Mouse (Mus musculus) left cerebral cortex, postnatal 10 days (tissue): ENCODE data around the gene Sult1d1. TPM values are rescaled to one million over a fixed set of nuclear protein-coding genes. Genes with fewer than 3 reads are reported as not detected.
"Not testable (repeated sequence)": the region's sequence is repeated elsewhere in the genome, so short reads cannot be mapped to it uniquely, and the experiment has no call there.

Experiments
- DNase-seq, 2 experiments: peaks; one replicate each; pipeline ENCODE4 v3.0.0; 2021 to 2022; ENCODE audit warnings: low spot score in 2 of 2, mixed read lengths in 1 of 2; ENCODE audit errors: extremely low spot score in 1 of 2
- intact Hi-C: fragments of 180-260 bp; cut with DNase I; formaldehyde crosslinking; loops from one replicate; pipeline ENCODE4 v1.15.1; 2025
- total RNA-seq, 2 experiments: library from RNA; stranded (reverse); gene quantifications; 2 replicates each; pipeline ENCODE4 v1.2.3; 2021

Gene Sult1d1
- total RNA-seq = not detected

GRCm38 (mm10) chr5:87568845-87569244, at the start of gene Sult1d1:
TSS of gene Sult1d1 (minus strand) at chr5:87569027.
- intact Hi-C loops = no loop called here

DNA sequence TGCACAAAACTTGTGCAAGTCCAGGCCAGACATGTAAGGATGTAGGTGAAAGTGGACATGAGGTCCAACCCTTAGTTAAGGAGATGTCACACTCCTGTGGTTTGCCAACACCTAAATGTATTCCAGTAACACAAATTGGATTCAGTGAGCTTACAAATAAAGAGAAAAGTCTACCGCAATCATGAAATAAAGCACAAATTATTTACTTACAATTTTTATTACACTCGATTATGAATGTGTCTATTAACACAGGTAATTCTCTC, 46.2 kb upstream of the Sult1d1 start:
- DNase-seq = no peak

More at GRCm38 (mm10) chr5:87568845-87569244, at the start of gene Sult1d1:
- DNase-seq = no peak

GRCm38 (mm10) chr5:87614364-87615127, 45.7 kb upstream of the Sult1d1 start:
- DNase-seq = no peak
- intact Hi-C loops = no loop called here

More for the DNA sequence above, 46.2 kb upstream of the Sult1d1 start:
- intact Hi-C loops = no loop called here

DNA sequence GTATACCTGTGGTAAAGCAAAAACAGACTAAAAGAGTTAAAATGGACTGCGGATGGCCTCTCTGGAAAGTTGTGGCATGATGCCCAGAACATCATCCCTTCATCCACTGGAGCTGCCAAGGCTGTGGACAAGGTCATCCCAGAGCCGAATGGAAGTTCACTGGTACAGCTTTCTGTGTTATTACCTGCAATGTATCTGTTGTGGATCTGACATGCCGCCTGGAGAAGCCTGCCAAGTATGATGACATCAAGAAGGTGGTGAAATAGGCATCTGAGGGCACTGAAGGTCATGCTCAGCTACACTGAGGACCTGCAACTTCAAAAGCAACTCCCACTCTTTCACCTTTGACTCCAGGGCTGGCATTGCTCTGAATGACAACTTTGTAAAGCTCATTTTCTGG, 32.2 kb upstream of the Sult1d1 start:
- intact Hi-C loops = no loop called here

GRCm38 (mm10) chr5:87597891-87598290, 29.1 kb upstream of the Sult1d1 start:
- no peak for DNase-seq
- intact Hi-C loops = no loop called here

More for the DNA sequence above, 32.2 kb upstream of the Sult1d1 start:
- no peak for DNase-seq

GRCm38 (mm10) chr5:87591494-87591893, 22.7 kb upstream of the Sult1d1 start, which contains the start of gene Sult1e1:
TSS of gene Sult1e1 (minus strand) at chr5:87591594.
- DNase-seq = no peak
- intact Hi-C loops = no loop called here

GRCm38 (mm10) chr5:87589916-87590315, 21.1 kb upstream of the Sult1d1 start:
- intact Hi-C loops = no loop called here
- no peak for DNase-seq

DNA sequence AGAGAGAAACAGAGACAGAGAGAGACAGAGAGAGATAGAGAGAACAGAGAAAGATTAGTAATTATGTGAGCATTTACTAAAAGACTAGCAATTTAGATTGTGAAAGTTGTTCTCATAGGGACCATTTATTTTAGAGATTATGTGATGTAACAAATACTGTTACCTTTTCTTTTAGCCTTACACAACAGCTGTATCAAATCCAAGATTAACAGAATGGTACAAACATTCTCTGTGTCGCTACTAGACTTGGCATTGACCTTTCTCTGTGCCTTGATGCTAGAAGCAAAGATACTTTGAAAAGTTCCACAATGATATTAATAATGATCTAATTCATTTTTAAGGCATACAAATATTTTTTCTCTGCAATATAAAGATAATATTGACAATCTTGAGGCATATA, 11.6 kb upstream of the Sult1d1 start:
- intact Hi-C loops = no loop called here
- no peak for DNase-seq

- intact Hi-C loops = no loop called here
- no peak for DNase-seq
Observed at GRCm38 (mm10) chr5:87574174-87574573, 5.3 kb upstream of the Sult1d1 start.

- DNase-seq = no peak
Observed at GRCm38 (mm10) chr5:87573490-87573889, 4.7 kb upstream of the Sult1d1 start.

DNA sequence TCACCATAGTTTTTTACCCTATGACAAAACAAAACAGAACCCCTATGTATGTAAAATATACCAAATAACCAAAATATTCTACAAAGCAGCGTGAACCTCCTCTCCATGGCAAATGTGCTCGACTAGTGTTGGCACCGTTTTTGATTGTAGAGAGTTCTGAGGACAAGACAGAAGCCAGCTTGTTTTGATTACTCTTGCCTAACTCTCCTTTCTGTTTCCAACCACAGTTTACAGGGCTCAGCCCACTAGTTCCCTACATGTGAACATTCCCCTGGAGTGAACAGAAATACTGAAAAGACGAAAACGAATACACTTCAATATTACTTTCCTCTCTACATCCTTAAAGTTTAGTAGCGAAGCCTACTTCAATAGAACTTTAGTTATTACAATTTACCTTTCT, 4.0 kb upstream of the Sult1d1 start:
- no peak for DNase-seq
- intact Hi-C loops = no loop called here

More at GRCm38 (mm10) chr5:87573490-87573889, 4.7 kb upstream of the Sult1d1 start:
- intact Hi-C loops = no loop called here

GRCm38 (mm10) chr5:87567306-87567705, 1.5 kb downstream of the Sult1d1 start:
- DNase-seq = no peak
- intact Hi-C loops = no loop called here

DNA sequence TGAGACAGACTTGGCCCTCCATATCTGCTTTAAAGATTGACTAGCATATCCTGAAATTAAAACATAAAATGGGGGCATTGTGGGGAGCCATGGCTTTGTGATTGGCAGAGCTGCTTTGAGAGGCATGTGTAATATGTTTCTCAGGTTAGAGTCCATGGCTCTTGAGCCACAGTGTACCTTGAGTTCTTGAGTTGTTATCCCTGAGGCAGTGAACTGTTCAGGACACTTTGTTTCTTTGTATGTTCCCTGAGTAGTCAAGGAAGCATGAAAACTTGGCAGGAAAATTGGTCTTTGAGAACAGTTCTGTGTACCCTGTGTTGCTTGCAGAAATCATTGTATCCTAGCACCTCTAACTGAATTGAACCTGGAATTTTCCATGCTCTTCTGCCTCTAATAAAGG, 5.9 kb downstream of the Sult1d1 start:
- intact Hi-C loops = no loop called here
- no peak for DNase-seq

DNA sequence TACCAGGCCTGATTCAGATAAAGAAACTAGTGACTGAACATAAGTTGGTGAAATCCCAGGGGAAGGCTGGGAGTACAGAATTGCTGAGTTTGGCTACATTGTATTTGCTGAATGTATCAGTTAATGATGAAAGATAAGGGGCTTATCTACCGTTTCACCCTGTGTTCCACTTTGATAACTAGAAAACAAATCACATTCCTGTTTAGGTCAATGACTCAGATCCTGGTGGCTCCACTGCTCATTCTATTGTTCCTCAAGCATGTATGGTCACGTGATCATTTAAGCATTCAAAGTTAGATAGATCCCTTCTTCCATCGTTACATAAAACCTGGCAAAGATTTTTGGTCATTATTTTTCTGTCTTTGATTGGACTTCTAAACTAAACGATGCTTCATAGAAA, 6.3 kb downstream of the Sult1d1 start:
- no peak for DNase-seq
- intact Hi-C loops = no loop called here

- intact Hi-C loops = no loop called here
- no peak for DNase-seq
Observed at GRCm38 (mm10) chr5:87560145-87560544, 8.7 kb downstream of the Sult1d1 start.

DNA sequence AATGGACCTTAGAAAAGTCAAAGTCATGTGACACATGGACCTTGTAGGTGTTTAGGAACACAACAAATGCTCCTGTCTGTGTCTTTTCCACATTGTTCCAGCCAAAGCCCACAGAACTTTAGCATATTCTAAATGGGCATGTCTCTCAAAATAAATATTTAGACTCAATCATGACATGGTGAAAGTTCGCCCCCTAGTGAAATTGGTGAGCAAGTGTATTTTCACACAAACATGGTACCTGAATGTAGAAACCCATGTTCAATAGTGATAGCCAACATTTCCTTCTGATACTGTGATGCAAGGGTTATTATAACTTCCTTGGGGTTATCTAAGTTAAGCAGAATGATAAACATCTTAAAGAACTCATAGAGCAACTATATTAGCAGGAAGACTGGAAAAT, 17.9 kb downstream of the Sult1d1 start:
- no peak for DNase-seq
- intact Hi-C loops = no loop called here

DNA sequence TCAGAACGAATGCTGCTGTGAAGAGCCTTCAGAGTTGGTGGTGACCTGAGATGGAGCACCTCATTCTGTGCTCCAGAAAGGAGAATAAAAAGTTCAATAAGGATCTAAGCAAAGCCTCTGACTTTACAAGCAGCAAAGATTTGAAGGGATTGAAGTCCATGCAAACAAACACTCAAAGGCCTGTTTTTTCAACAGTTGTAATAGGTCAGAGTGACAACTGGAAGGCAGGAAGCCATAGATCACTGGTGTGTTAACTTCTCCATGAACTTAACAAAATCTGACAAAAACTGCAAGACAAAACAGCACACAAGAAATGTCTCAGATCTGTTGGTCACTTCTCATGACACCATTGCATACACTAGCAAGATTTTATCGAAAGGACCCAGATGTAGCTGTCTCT, 30.7 kb downstream of the Sult1d1 start, which contains the start of gene Sult1b1:
Gene Sult1b1, minus strand, starts transcription at position 85 of the 400 bp plus-strand sequence.
- DNase-seq = no peak
- intact Hi-C loops = no loop called here

DNA sequence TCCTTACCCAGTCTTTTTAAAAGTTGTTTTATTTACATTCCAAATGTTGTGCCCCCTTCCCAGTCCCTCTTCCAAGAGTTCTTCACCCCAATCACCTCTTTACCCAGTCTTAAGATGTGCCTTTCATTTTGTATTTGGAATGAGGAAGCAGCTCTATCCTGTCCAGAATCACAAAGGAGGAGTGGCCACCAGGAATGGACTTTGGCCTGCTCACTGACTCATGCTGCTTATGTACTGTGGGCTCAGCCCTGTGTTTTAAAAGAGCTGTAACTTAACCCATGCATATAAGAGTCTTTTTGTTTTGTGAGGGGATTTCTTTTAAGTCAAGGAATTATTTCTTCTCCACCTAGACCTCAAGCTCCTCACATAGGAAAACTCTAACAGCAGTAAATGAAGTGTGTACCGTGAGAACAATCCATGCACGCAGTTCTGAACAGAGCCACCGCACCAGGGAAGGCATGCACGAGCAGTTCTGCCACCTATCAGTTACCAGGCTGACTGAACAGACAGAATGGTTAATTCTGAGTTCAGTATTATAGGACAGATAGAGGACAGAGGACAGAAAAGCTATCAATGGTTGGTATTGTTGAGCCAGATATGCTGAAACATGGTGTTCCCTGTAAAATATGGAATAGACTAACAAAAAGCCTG, 32.7 kb downstream of the Sult1d1 start:
- DNase-seq = no peak
- intact Hi-C loops = no loop called here

DNA sequence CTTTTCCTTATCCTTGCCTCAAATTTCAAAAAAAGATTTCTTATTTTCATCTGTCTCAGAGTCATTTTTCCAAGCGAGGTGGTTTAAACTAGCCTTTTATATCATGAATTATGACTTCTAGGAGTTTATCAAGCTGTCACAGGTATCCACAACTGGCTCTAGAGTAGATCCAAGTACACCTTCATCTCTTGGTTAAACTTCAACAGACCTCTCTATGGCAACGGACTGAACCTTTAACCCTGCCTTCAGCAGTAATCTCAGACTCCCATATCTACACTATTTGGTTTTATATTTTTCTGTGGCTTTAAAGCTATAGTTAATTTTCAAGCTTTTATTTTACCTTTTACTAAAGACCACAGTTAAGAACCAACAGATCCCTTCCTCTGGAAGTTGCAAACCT, 36.5 kb downstream of the Sult1d1 start:
- intact Hi-C loops = no loop called here
- DNase-seq = no peak

GRCm38 (mm10) chr5:87523561-87523960, 45.3 kb downstream of the Sult1d1 start:
- intact Hi-C loops, DNase-seq: not testable (repeated sequence)
